Mouse (Mus musculus) ovary, adult 10 weeks (tissue): ENCODE results near the gene Fuca2. TPM values are rescaled to one million over a fixed set of nuclear protein-coding genes. Genes with fewer than 3 reads are reported as not detected.

ENCODE experiments used
- polyA plus RNA-seq: library from polyadenylated mRNA; stranded (reverse); fragments of 350-450 nt; fragmentation: Illumina TruSeq; extraction: RNeasy Lipid Tissue Mini Kit (QIAGEN cat#74804); gene quantifications from one replicate; pipeline ENCODE4 v1.2.3, GENCODE M21; 2014

Fuca2 gene
- 79.3 TPM for polyA plus RNA-seq

GRCm38 (mm10) chr10:13499331-13499730 lies at the start of gene Fuca2:
Fuca2 (plus strand) TSS chr10:13499540.

GRCm38 (mm10) chr10:13473833-13474567 lies 25.3 kb upstream of the Fuca2 start, which contains the start of gene Phactr2:
Phactr2 (minus strand) TSS chr10:13474412.

GRCm38 (mm10) chr10:13552646-13553497 lies 53.5 kb downstream of the Fuca2 start, which contains the start of the genes Adat2 and Pex3:
Adat2 (plus strand) TSS chr10:13552894.
Pex3 (minus strand) TSS chr10:13553142.

Other genes with a start within 250 kb of the Fuca2 start
- gene Phactr2, start 25.1 kb upstream of the Fuca2 start, polyA plus RNA-seq, result 79.0 TPM
- 4.5 TPM for gene Adat2, start 53.4 kb downstream of the Fuca2 start, polyA plus RNA-seq
- gene Pex3, start 53.6 kb downstream of the Fuca2 start, polyA plus RNA-seq, result 54.2 TPM